Mouse (Mus musculus) heart, adult 2 months (tissue): ENCODE results near the gene Kcns1. TPM values are rescaled to one million over a fixed set of nuclear protein-coding genes. Genes with fewer than 3 reads are reported as not detected.
A peak's percentile ranks its signal among the peaks of the same experiment; 100 is the strongest.

Experiments used
- DNase-seq, 2 experiments: peaks; one replicate each; pipeline ENCODE4 v3.0.0; 2021
- H3K27ac ChIP-seq: fragments of 200-600 bp; 2 replicates; pipeline ENCODE4 v1.8.1; 2022
- H3K27me3 ChIP-seq: fragments of 200-500 bp; 2 replicates; pipeline ENCODE4 v1.6.1; 2012; ENCODE audit warnings: mild to moderate bottlenecking, low read length, inconsistent platforms, mixed read lengths; ENCODE audit not compliant: control insufficient read depth, insufficient read depth
- H3K36me3 ChIP-seq: fragments of 200-500 bp; 2 replicates; pipeline ENCODE4 v1.6.1; 2012; ENCODE audit warnings: low read length, inconsistent platforms; ENCODE audit not compliant: control insufficient read depth, insufficient read depth
- H3K4me1 ChIP-seq: fragments of 200-500 bp; 2 replicates; pipeline ENCODE4 v1.6.1; 2011; ENCODE audit warnings: low read length; ENCODE audit not compliant: control insufficient read depth, insufficient read depth
- H3K4me3 ChIP-seq: fragments of 200-600 bp; 2 replicates; pipeline ENCODE4 v1.8.1; 2022
- H3K79me2 ChIP-seq: fragments of 200-500 bp; replicated peaks from 2 replicates; pipeline ENCODE4 v1.6.1; 2012; ENCODE audit warnings: mild to moderate bottlenecking, inconsistent platforms, low read length, moderate library complexity, mixed read lengths; ENCODE audit not compliant: control insufficient read depth, insufficient read depth
- H3K9ac ChIP-seq: fragments of 200-500 bp; 2 replicates; pipeline ENCODE4 v1.6.1; 2012; ENCODE audit warnings: low read depth, mild to moderate bottlenecking, control low read depth, inconsistent platforms, low read length, mixed read lengths
- CTCF ChIP-seq: fragments of 200-600 bp; IDR thresholded peaks from 2 replicates; pipeline ENCODE4 v1.8.1; 2022; ENCODE audit warnings: antibody characterized with exemption, mild to moderate bottlenecking, moderate library complexity
- EP300 ChIP-seq: fragments of 200-500 bp; IDR thresholded peaks from 2 replicates; pipeline ENCODE4 v1.6.1; 2011; ENCODE audit warnings: low read depth, low read length, control low read depth; ENCODE audit not compliant: insufficient read depth
- POLR2A ChIP-seq: fragments of 200-500 bp; IDR thresholded peaks from 2 replicates; pipeline ENCODE4 v1.6.1; 2011; ENCODE audit warnings: mild to moderate bottlenecking, low read depth, low read length, control low read depth; ENCODE audit not compliant: insufficient read depth
- WGBS: fragments of 180-500 bp; shearing (Covaris S2); methylation state at CpG from one replicate; pipeline ENCODE4 v1.1.7; 2018; 5-methylcytosine and 5-hydroxymethylcytosine counted together
- intact Hi-C: fragments of 180-260 bp; cut with DNase I; formaldehyde crosslinking; loops from one replicate; pipeline ENCODE4 v1.15.1; 2025
- polyA plus RNA-seq: library from polyadenylated mRNA; depleted of rRNA; stranded (reverse); fragments of >200 nt; gene quantifications from 2 replicates; pipeline ENCODE4 v1.2.3, GENCODE M21; 2012
- total RNA-seq, 2 experiments: library from RNA; stranded (reverse); gene quantifications; 2 replicates each; pipeline ENCODE4 v1.2.3; 2021

The Kcns1 gene
- total and polyA plus RNA-seq, 3 experiments = 0.18 TPM; not detected in 2

DNA sequence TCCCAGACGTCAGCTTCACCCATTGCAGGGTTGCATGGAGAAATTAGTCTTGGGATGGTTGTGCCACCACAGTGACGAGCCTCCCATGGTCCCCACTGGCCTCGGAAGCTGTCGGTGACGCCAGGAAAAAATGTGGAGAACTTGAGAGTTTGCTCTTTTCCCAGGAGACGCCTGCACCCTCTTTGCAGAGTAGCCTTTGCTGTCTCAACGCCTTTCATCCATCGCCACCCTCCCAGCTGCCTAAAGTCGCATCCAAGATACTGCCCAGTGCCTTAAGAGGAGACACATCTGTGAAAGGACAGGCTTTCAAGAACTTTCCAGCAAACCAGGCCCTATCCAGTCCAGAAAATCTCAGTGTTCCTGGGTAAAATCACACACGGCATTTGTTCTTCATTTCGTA lies 18.6 kb downstream of the Kcns1 start:
- Histone ChIP-seq H3K36me3 (no peaks in the 10 kb centered on the region), H3K4me1 (no peaks in the 10 kb centered on the region), H3K27ac (no peak overlapping the region), H3K4me3 (no peak overlapping the region), H3K79me2 (no peaks in the 10 kb centered on the region), H3K27me3 (no peaks in the 10 kb centered on the region), H3K9ac (no peak overlapping the region)
- intact Hi-C loops = no loop called here
- 90% methylated on average over 11 of the region's 11 CpGs for WGBS
- TF ChIP-seq POLR2A = no peak
- TF ChIP-seq CTCF = no peak
- no peak for TF ChIP-seq EP300
- DNase-seq = no peak

DNA sequence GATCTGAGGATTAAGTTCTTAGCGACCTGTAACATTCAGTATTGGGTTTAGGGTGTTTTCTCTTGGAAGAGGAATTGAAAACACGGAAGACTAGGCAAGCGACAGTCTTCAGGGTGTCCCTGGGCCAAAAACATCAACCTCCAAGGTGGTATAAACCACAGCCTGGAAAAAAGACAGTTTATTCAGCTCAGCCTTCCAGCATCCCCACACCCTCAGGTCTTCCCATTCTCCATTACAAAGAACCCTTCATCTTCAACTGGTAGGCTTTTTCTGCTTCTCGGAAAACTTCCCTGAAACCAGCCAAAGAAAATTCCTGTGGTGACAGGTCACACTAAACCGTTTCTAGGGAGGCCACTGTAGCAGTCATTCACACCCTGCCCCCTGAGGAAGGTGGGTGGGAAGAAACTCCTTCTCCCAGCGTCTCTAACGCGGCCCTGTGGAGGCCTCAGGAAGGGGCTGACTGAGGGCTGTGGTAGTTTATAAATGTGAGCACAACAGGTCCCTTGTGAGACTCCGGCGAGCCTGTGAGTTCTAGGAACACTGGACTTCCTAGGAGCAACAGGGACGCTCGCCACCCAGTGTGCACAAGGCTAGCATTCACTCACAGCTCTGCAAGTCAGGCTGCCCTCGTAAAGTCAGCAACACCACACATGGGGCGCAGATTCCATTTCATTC lies 20.7 kb downstream of the Kcns1 start:
- no peak overlapping the region for H3K27ac ChIP-seq
- H3K4me3 ChIP-seq = no peak overlapping the region
- intact Hi-C loops = no loop called here
- no peaks in the 10 kb centered on the region for H3K79me2 ChIP-seq
- WGBS = 58% methylated on average over 14 of the region's 14 CpGs
- no peaks in the 10 kb centered on the region for H3K36me3 ChIP-seq
- TF ChIP-seq CTCF = no peak
- no peak for TF ChIP-seq POLR2A
- no peak for TF ChIP-seq EP300
- H3K4me1 ChIP-seq = no peaks in the 10 kb centered on the region
- no peaks in the 10 kb centered on the region for H3K27me3 ChIP-seq
- DNase-seq = no peak
- no peak overlapping the region for H3K9ac ChIP-seq

DNA sequence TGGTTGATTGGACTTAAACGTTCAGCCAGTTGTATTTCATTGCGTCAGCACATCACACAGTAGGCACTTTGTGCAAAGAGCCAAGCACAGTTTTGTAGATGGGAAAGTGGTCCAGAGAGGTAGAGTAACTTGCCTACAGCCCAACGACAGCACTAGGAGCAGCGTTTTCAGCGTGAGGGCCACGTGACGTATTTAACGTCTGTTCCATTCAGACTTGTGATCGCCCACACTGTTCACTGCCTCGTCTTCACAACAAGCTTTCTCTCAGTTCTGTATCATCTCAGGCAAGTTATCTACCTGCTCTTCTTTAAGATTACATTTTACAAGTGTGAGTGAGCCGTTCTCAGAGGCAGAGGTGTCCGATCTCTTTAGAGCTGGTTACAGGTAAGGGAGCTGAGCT lies 24.4 kb downstream of the Kcns1 start:
- H3K9ac ChIP-seq = no peak overlapping the region
- no peak for DNase-seq
- no peak overlapping the region for H3K27ac ChIP-seq
- no peak for TF ChIP-seq EP300
- TF ChIP-seq POLR2A = no peak
- TF ChIP-seq CTCF = no peak
- no peak overlapping the region for H3K4me3 ChIP-seq
- intact Hi-C loops = no loop called here
- WGBS = 89% methylated on average over 12 of the region's 12 CpGs
- no peaks in the 10 kb centered on the region for H3K79me2 ChIP-seq
- H3K4me1 ChIP-seq = peaks cover 3% of the 10 kb centered on the region
- no peaks in the 10 kb centered on the region for H3K27me3 ChIP-seq
- H3K36me3 ChIP-seq = no peaks in the 10 kb centered on the region

DNA sequence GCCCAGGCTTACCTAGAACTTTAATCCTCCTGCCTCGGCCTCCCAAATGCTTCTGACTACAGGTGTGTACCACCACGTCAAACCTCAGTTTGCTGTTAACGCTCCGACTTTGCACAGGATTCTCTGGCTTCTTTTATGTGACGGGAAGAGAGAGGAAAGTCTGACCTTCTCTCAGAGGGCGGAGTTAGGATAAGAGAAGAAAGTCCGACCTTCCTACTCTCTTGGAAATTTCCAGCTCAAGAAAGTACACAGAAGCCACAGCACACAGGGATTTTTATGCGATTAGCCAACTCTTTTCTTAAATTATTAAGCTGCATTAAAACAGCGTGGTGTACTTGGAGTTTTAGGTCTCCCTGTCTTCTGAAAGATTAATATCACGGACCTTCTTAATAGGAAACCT lies 26.4 kb downstream of the Kcns1 start:
- intact Hi-C loops = no loop called here
- Histone ChIP-seq H3K27ac (no peak overlapping the region), H3K9ac (no peak overlapping the region), H3K4me1 (peaks cover 3% of the 10 kb centered on the region), H3K36me3 (no peaks in the 10 kb centered on the region), H3K27me3 (no peaks in the 10 kb centered on the region), H3K4me3 (no peak overlapping the region), H3K79me2 (no peaks in the 10 kb centered on the region)
- WGBS = 72% methylated on average over 10 of the region's 10 CpGs
- DNase-seq = no peak
- TF ChIP-seq POLR2A (no peak), EP300 (no peak), CTCF (no peak)

DNA sequence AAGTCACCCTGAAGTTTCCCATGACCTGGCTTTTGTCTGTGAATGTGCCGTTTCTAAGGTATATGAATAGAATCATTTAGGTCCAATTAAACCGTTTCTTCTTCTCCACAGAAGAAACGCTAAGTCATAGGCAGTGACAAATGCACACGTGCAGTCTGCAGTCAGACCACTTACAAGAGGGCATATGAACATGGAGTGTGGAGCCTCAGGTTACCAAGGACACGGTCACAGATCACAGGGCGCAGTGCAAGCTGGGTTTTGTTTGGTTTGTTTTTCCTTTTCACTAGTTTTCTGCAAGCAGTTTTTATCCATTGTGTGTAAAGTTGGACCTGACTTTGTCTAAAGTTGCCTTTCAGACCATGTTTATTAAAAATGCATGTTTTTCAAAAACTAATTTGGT lies 26.9 kb downstream of the Kcns1 start:
- H3K4me3 ChIP-seq = no peak overlapping the region
- intact Hi-C loops = no loop called here
- H3K27ac ChIP-seq = no peak overlapping the region
- 88% methylated on average over 6 of the region's 6 CpGs for WGBS
- peaks cover 3% of the 10 kb centered on the region for H3K4me1 ChIP-seq
- no peak for TF ChIP-seq POLR2A
- TF ChIP-seq EP300 = no peak
- TF ChIP-seq CTCF = no peak
- H3K79me2 ChIP-seq = no peaks in the 10 kb centered on the region
- no peak overlapping the region for H3K9ac ChIP-seq
- DNase-seq = no peak
- H3K27me3 ChIP-seq = no peaks in the 10 kb centered on the region
- no peaks in the 10 kb centered on the region for H3K36me3 ChIP-seq

DNA sequence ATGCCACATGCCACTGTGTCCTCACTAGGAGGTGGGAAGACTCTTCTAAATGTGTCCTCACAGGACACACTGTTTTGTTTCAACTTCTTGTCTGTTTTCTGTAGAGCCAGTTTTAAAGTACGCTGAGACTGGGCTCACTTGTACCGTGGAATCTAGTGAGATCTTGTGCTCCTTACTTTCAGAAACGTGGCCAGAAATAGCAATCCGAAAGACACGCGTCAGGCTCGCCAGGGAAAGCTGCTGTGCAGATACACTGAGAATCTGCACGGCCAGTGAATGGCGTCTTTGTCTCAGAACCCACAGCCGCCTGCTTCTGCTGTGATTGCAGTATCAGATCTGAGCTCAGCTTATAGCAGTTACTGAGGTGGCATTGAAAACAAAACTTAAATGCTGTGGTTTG lies 28.9 kb downstream of the Kcns1 start:
- H3K4me1 ChIP-seq = peaks cover 3% of the 10 kb centered on the region
- intact Hi-C loops = no loop called here
- TF ChIP-seq CTCF (no peak), EP300 (no peak), POLR2A (no peak)
- no peaks in the 10 kb centered on the region for H3K36me3 ChIP-seq
- peak overlapping the region; percentile 55 for H3K27ac ChIP-seq
- H3K27me3 ChIP-seq = no peaks in the 10 kb centered on the region
- H3K4me3 ChIP-seq = 0 out of 2 replicates have a peak overlapping the region, but pooled peaks have one; percentile 16
- H3K9ac ChIP-seq = peak overlapping the region; percentile 8
- peak; percentile 40 to 46 for DNase-seq
- WGBS = 33% methylated on average over 10 of the region's 10 CpGs
- no peaks in the 10 kb centered on the region for H3K79me2 ChIP-seq
